Mouse (Mus musculus): ENCODE results near the gene Ascl5. TPM values are rescaled to one million over a fixed set of nuclear protein-coding genes. Genes with fewer than 3 reads are reported as not detected.

Gene Ascl5
- total RNA-seq (2022), result 1 to 10 TPM; 1.2 to 2.5 (median 2.1) TPM

- DNase-seq (ENCODE audit: low spot score in 2 of 2), result no peak
Measured at GRCm38 (mm10) chr1:136050312-136051012, at the start of gene Ascl5. Gene Ascl5, plus strand, starts transcription at chr1:136050804.

- DNase-seq (ENCODE audit: low spot score in 2 of 2), result no peak
Measured at GRCm38 (mm10) chr1:136001438-136001837, 49.2 kb upstream of the Ascl5 start.

- DNase-seq (ENCODE audit: low spot score in 2 of 2), result no peak
Measured at GRCm38 (mm10) chr1:136006292-136006748, 44.3 kb upstream of the Ascl5 start, which contains the start of gene Igfn1. Gene Igfn1, minus strand, starts transcription at chr1:136006342.

- DNase-seq (ENCODE audit: low spot score in 2 of 2), result peak; percentile 26 to 41
Measured at GRCm38 (mm10) chr1:136007211-136008158, 43.1 kb upstream of the Ascl5 start, which contains the start of gene Tmem9. Gene Tmem9, plus strand, starts transcription at chr1:136008150.

GRCm38 (mm10) chr1:136008159-136008533 is 42.5 kb upstream of the Ascl5 start:
- no peak for DNase-seq (ENCODE audit: low spot score in 2 of 2)

- no peak for DNase-seq (ENCODE audit: low spot score in 2 of 2)
Measured at GRCm38 (mm10) chr1:136010247-136010646, 40.4 kb upstream of the Ascl5 start.

- DNase-seq (ENCODE audit: low spot score in 2 of 2), result no peak
Measured at GRCm38 (mm10) chr1:136013513-136013912, 37.1 kb upstream of the Ascl5 start.

- no peak for DNase-seq (ENCODE audit: low spot score in 2 of 2)
Measured at GRCm38 (mm10) chr1:136014796-136015502, 35.7 kb upstream of the Ascl5 start.

GRCm38 (mm10) chr1:136017307-136017706 is 33.3 kb upstream of the Ascl5 start:
- no peak for DNase-seq (ENCODE audit: low spot score in 2 of 2)

GRCm38 (mm10) chr1:136017907-136018313 is 32.7 kb upstream of the Ascl5 start:
- peak; percentile 81 to 94 for DNase-seq (ENCODE audit: low spot score in 2 of 2)

- no peak for DNase-seq (ENCODE audit: low spot score in 2 of 2)
Measured at GRCm38 (mm10) chr1:136018390-136019189, 32.0 kb upstream of the Ascl5 start.

GRCm38 (mm10) chr1:136030201-136030600 is 20.4 kb upstream of the Ascl5 start:
- no peak for DNase-seq (ENCODE audit: low spot score in 2 of 2)

- no peak for DNase-seq (ENCODE audit: low spot score in 2 of 2)
Measured at GRCm38 (mm10) chr1:136031697-136032096, 18.9 kb upstream of the Ascl5 start.

GRCm38 (mm10) chr1:136032961-136033360 is 17.6 kb upstream of the Ascl5 start:
- DNase-seq (ENCODE audit: low spot score in 2 of 2), result no peak

- peak in 1 of 2 experiments; percentile 67 for DNase-seq (ENCODE audit: low spot score in 2 of 2)
Measured at GRCm38 (mm10) chr1:136038746-136039538, 11.7 kb upstream of the Ascl5 start.

- no peak for DNase-seq (ENCODE audit: low spot score in 2 of 2)
Measured at GRCm38 (mm10) chr1:136040452-136040851, 10.2 kb upstream of the Ascl5 start.

- peak in 1 of 2 experiments; percentile 56 for DNase-seq (ENCODE audit: low spot score in 2 of 2)
Measured at GRCm38 (mm10) chr1:136040874-136041273, 9.7 kb upstream of the Ascl5 start.

- DNase-seq (ENCODE audit: low spot score in 2 of 2), result peak in 1 of 2 experiments; percentile 66
Measured at GRCm38 (mm10) chr1:136045774-136046173, 4.8 kb upstream of the Ascl5 start.

- no peak for DNase-seq (ENCODE audit: low spot score in 2 of 2)
Measured at GRCm38 (mm10) chr1:136047432-136047831, 3.2 kb upstream of the Ascl5 start.

GRCm38 (mm10) chr1:136047894-136048293 is 2.7 kb upstream of the Ascl5 start:
- no peak for DNase-seq (ENCODE audit: low spot score in 2 of 2)

All from left cerebral cortex, adult 8-10 months (tissue).